Mouse (Mus musculus): ENCODE data around the gene Heatr9. TPM values are rescaled to one million over a fixed set of nuclear protein-coding genes. Genes with fewer than 3 reads are reported as not detected.

Heatr9 gene
- polyA plus RNA-seq, 1 experiment from 2014 or later = not detected

- Histone ChIP-seq H3K27ac (replicated peaks; ENCODE audit: low read depth, low read length) (no peak overlapping the region), H3K36me3 (ENCODE audit: control insufficient read depth, insufficient read depth, low read length) (no peaks in the 10 kb centered on the region), H3K4me3 (ENCODE audit: low read depth, low read length) (no peak overlapping the region), H3K4me1 (ENCODE audit: control insufficient read depth, insufficient read depth, low read length) (peaks cover 6% of the 10 kb centered on the region; the same call in 1 of the 2 replicates), H3K9me3 (ENCODE audit: control insufficient read depth, low read length) (no peaks in the 10 kb centered on the region), H3K4me2 (ENCODE audit: low read depth, severe bottlenecking) (no peak overlapping the region), H3K9ac (ENCODE audit: low read length) (no peak overlapping the region), H3K27me3 (ENCODE audit: control insufficient read depth, insufficient read depth, low read length) (no peaks in the 10 kb centered on the region)
- DNase-seq (ENCODE audit: low spot score) (no peak), ATAC-seq (ENCODE audit: insufficient number of reproducible peaks, low FRiP score, low TSS enrichment, low read depth) (no peak)
- WGBS = 86% methylated on average over 3 of the region's 3 CpGs
Observed at GRCm38 (mm10) chr11:83538705-83539314, 16.8 kb upstream of the Heatr9 start.

GRCm38 (mm10) chr11:83536831-83537230, 14.9 kb upstream of the Heatr9 start:
- H3K36me3 ChIP-seq (ENCODE audit: control insufficient read depth, insufficient read depth, low read length) = no peaks in the 10 kb centered on the region
- H3K9ac ChIP-seq (ENCODE audit: low read length) = no peak overlapping the region
- no peak for ATAC-seq (ENCODE audit: insufficient number of reproducible peaks, low FRiP score, low TSS enrichment, low read depth)
- peaks cover 6% of the 10 kb centered on the region; the same call in 1 of the 2 replicates for H3K4me1 ChIP-seq (ENCODE audit: control insufficient read depth, insufficient read depth, low read length)
- no peaks in the 10 kb centered on the region for H3K9me3 ChIP-seq (ENCODE audit: control insufficient read depth, low read length)
- H3K27ac ChIP-seq (replicated peaks; ENCODE audit: low read depth, low read length) = no peak overlapping the region
- WGBS = 72% methylated on average over 3 of the region's 3 CpGs
- no peak overlapping the region for H3K4me2 ChIP-seq (ENCODE audit: low read depth, severe bottlenecking)
- H3K27me3 ChIP-seq (ENCODE audit: control insufficient read depth, insufficient read depth, low read length) = no peaks in the 10 kb centered on the region
- no peak for DNase-seq (ENCODE audit: low spot score)
- no peak overlapping the region for H3K4me3 ChIP-seq (ENCODE audit: low read depth, low read length)

GRCm38 (mm10) chr11:83534609-83535423, 12.8 kb upstream of the Heatr9 start:
- peak; percentile 22 for DNase-seq (ENCODE audit: low spot score)
- peak; percentile 62; the same call in 1 of the 2 replicates for ATAC-seq (ENCODE audit: insufficient number of reproducible peaks, low FRiP score, low TSS enrichment, low read depth)
- Histone ChIP-seq H3K4me2 (ENCODE audit: low read depth, severe bottlenecking) (no peak overlapping the region), H3K9me3 (ENCODE audit: control insufficient read depth, low read length) (no peaks in the 10 kb centered on the region), H3K9ac (ENCODE audit: low read length) (no peak overlapping the region), H3K4me3 (ENCODE audit: low read depth, low read length) (no peak overlapping the region), H3K27ac (replicated peaks; ENCODE audit: low read depth, low read length) (no peak overlapping the region), H3K4me1 (ENCODE audit: control insufficient read depth, insufficient read depth, low read length) (peaks cover 6% of the 10 kb centered on the region; the same call in 1 of the 2 replicates), H3K27me3 (ENCODE audit: control insufficient read depth, insufficient read depth, low read length) (no peaks in the 10 kb centered on the region), H3K36me3 (ENCODE audit: control insufficient read depth, insufficient read depth, low read length) (no peaks in the 10 kb centered on the region)
- 44% methylated on average over 13 of the region's 13 CpGs for WGBS

GRCm38 (mm10) chr11:83534143-83534542, 12.2 kb upstream of the Heatr9 start:
- no peak overlapping the region for H3K4me2 ChIP-seq (ENCODE audit: low read depth, severe bottlenecking)
- no peak overlapping the region for H3K27ac ChIP-seq (replicated peaks; ENCODE audit: low read depth, low read length)
- no peaks in the 10 kb centered on the region for H3K27me3 ChIP-seq (ENCODE audit: control insufficient read depth, insufficient read depth, low read length)

GRCm38 (mm10) chr11:83533192-83533591, 11.2 kb upstream of the Heatr9 start:
- DNase-seq (ENCODE audit: low spot score) = no peak
- WGBS = 86% methylated on average over 1 of the region's 1 CpGs
- H3K27ac ChIP-seq (replicated peaks; ENCODE audit: low read depth, low read length) = no peak overlapping the region
- no peak overlapping the region for H3K4me2 ChIP-seq (ENCODE audit: low read depth, severe bottlenecking)
- no peaks in the 10 kb centered on the region for H3K36me3 ChIP-seq (ENCODE audit: control insufficient read depth, insufficient read depth, low read length)
- ATAC-seq (ENCODE audit: insufficient number of reproducible peaks, low FRiP score, low TSS enrichment, low read depth) = no peak
- H3K4me1 ChIP-seq (ENCODE audit: control insufficient read depth, insufficient read depth, low read length) = peaks cover 6% of the 10 kb centered on the region; the same call in 1 of the 2 replicates
- no peaks in the 10 kb centered on the region for H3K9me3 ChIP-seq (ENCODE audit: control insufficient read depth, low read length)
- no peak overlapping the region for H3K4me3 ChIP-seq (ENCODE audit: low read depth, low read length)
- H3K9ac ChIP-seq (ENCODE audit: low read length) = no peak overlapping the region
- H3K27me3 ChIP-seq (ENCODE audit: control insufficient read depth, insufficient read depth, low read length) = no peaks in the 10 kb centered on the region

More at GRCm38 (mm10) chr11:83534143-83534542, 12.2 kb upstream of the Heatr9 start:
- WGBS = 84% methylated on average over 8 of the region's 8 CpGs
- ATAC-seq (ENCODE audit: insufficient number of reproducible peaks, low FRiP score, low TSS enrichment, low read depth) = no peak
- no peak overlapping the region for H3K4me3 ChIP-seq (ENCODE audit: low read depth, low read length)
- no peaks in the 10 kb centered on the region for H3K9me3 ChIP-seq (ENCODE audit: control insufficient read depth, low read length)
- H3K36me3 ChIP-seq (ENCODE audit: control insufficient read depth, insufficient read depth, low read length) = no peaks in the 10 kb centered on the region
- H3K9ac ChIP-seq (ENCODE audit: low read length) = no peak overlapping the region
- DNase-seq (ENCODE audit: low spot score) = no peak
- peaks cover 6% of the 10 kb centered on the region; the same call in 1 of the 2 replicates for H3K4me1 ChIP-seq (ENCODE audit: control insufficient read depth, insufficient read depth, low read length)

GRCm38 (mm10) chr11:83530360-83530759, 8.4 kb upstream of the Heatr9 start, which contains the start of gene Ccl5:
Ccl5 (minus strand) TSS chr11:83530518.
- Histone ChIP-seq H3K4me3 (ENCODE audit: low read depth, low read length) (no peak within 1 kb of the TSS), H3K9me3 (ENCODE audit: control insufficient read depth, low read length) (no peaks in the 10 kb centered on the region), H3K4me2 (ENCODE audit: low read depth, severe bottlenecking) (no peak within 1 kb of the TSS), H3K9ac (ENCODE audit: low read length) (no peak within 1 kb of the TSS), H3K4me1 (ENCODE audit: control insufficient read depth, insufficient read depth, low read length) (peaks cover 6% of the 10 kb centered on the region; the same call in 1 of the 2 replicates), H3K27ac (replicated peaks; ENCODE audit: low read depth, low read length) (no peak within 1 kb of the TSS), H3K27me3 (ENCODE audit: control insufficient read depth, insufficient read depth, low read length) (no peaks in the 10 kb centered on the region), H3K36me3 (ENCODE audit: control insufficient read depth, insufficient read depth, low read length) (no peaks in the 10 kb centered on the region)
- no peak for ATAC-seq (ENCODE audit: insufficient number of reproducible peaks, low FRiP score, low TSS enrichment, low read depth)
- WGBS = 81% methylated on average over 5 of the region's 5 CpGs
- DNase-seq (ENCODE audit: low spot score) = no peak

- Histone ChIP-seq H3K9ac (ENCODE audit: low read length) (no peak overlapping the region), H3K4me3 (ENCODE audit: low read depth, low read length) (no peak overlapping the region), H3K27me3 (ENCODE audit: control insufficient read depth, insufficient read depth, low read length) (no peaks in the 10 kb centered on the region), H3K27ac (replicated peaks; ENCODE audit: low read depth, low read length) (no peak overlapping the region), H3K36me3 (ENCODE audit: control insufficient read depth, insufficient read depth, low read length) (no peaks in the 10 kb centered on the region), H3K4me1 (ENCODE audit: control insufficient read depth, insufficient read depth, low read length) (no peaks in the 10 kb centered on the region), H3K4me2 (ENCODE audit: low read depth, severe bottlenecking) (no peak overlapping the region), H3K9me3 (ENCODE audit: control insufficient read depth, low read length) (no peaks in the 10 kb centered on the region)
- DNase-seq (ENCODE audit: low spot score) (no peak), ATAC-seq (ENCODE audit: insufficient number of reproducible peaks, low FRiP score, low TSS enrichment, low read depth) (no peak)
- 81% methylated on average over 12 of the region's 12 CpGs for WGBS
Observed at GRCm38 (mm10) chr11:83529024-83529423, 7.0 kb upstream of the Heatr9 start.

GRCm38 (mm10) chr11:83518371-83518770, 3.6 kb downstream of the Heatr9 start:
- no peaks in the 10 kb centered on the region for H3K4me1 ChIP-seq (ENCODE audit: control insufficient read depth, insufficient read depth, low read length)
- H3K27ac ChIP-seq (replicated peaks; ENCODE audit: low read depth, low read length) = no peak overlapping the region
- DNase-seq (ENCODE audit: low spot score) (no peak), ATAC-seq (ENCODE audit: insufficient number of reproducible peaks, low FRiP score, low TSS enrichment, low read depth) (no peak)
- 60% methylated on average over 6 of the region's 6 CpGs for WGBS
- H3K4me2 ChIP-seq (ENCODE audit: low read depth, severe bottlenecking) = no peak overlapping the region
- no peaks in the 10 kb centered on the region for H3K27me3 ChIP-seq (ENCODE audit: control insufficient read depth, insufficient read depth, low read length)
- no peaks in the 10 kb centered on the region for H3K9me3 ChIP-seq (ENCODE audit: control insufficient read depth, low read length)
- H3K36me3 ChIP-seq (ENCODE audit: control insufficient read depth, insufficient read depth, low read length) = no peaks in the 10 kb centered on the region
- H3K9ac ChIP-seq (ENCODE audit: low read length) = no peak overlapping the region
- H3K4me3 ChIP-seq (ENCODE audit: low read depth, low read length) = no peak overlapping the region

All from limb, embryonic 11.5 days (tissue).